Mouse (Mus musculus) right cerebral cortex, postnatal 14 days (tissue): ENCODE measurements at regions not wholly inside any gene's neighbourhood (a gene's known extent, or its start where the extent isn't known, plus 50 kb on each side); places are given as distances from the start of the nearest gene placed in this dataset.

Experiments used
- DNase-seq: peaks from one replicate; pipeline ENCODE4 v3.0.0; 2022

- no peak for DNase-seq
Observed at GRCm38 (mm10) chr10:95085688-95086268, 141.1 kb upstream of the Plxnc1 start.

GRCm38 (mm10) chr10:95083341-95084148, 138.9 kb upstream of the Plxnc1 start:
- no peak for DNase-seq

DNA sequence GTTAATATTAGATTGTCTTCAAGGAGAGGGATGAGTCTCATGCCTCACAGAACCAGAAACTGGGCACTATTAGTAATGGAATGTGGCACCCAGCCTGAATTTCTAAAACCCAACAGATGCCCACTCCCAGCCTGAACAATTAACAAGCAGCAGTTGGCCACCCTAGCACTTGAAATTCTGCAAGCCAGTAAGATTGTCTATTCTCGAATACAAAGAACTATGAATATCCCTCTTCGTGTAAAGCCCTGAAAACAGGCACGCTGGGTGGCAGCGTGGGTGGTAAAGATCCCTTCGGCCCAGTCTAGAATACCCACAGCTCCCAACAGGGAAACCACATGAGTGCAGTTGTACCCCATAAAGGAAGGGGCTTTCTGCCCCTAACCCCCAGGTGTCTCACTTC, 138.0 kb upstream of the Plxnc1 start:
- DNase-seq = peak; percentile 33

- DNase-seq = no peak
Observed at GRCm38 (mm10) chr10:95079979-95080378, 135.3 kb upstream of the Plxnc1 start.

- no peak for DNase-seq
Observed at GRCm38 (mm10) chr10:95076421-95076820, 131.8 kb upstream of the Plxnc1 start.

GRCm38 (mm10) chr10:95075897-95076296, 131.3 kb upstream of the Plxnc1 start:
- DNase-seq = no peak

DNA sequence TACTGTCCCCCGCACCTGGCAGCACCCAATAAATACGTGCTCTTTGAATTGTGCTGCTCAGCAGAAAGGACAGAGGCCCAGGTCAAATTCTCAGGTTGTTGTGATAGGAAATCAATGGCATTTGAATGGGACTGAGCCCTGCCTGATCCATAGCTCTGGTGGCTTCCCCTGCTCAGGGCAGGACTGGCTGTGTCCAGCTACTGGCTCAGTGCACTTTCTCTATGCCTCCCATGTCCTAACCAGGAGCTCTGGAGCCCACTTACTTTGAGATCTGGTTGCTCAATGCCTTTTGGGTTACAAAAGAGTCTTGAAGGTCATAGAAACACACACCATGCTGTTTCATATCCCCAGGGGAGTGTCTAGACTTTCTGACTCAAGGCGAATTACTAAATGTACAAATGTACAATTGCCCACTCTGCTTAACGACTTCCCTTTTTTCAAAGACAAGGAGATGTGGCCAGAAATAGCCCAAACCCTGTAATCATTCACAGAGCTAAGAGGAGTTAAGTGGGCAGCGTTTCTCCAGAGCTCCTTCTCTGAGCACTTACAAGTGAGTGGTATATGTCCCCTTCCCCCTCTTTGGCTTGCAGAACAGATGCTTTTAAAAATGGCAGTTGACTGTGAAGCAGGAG, 130.4 kb upstream of the Plxnc1 start:
- DNase-seq = no peak

DNA sequence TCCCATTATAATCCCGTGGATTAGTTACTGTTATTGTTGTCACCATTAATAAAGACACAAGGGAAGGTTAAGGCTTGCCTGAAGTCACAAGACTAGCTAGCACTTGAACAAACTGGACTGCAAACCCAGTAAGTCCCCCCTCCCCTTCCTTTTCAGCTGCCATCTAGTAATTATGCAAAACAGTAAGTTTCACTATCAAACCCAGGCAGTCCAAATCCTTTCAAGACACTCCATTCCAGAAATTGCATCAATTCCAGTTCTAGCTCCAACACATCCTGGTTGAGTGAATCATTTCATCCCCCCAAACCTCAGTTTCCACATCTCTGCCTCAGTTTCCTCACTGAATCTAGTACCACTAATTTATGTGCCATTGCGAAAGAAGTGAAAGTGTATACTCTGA, 129.7 kb upstream of the Plxnc1 start:
- no peak for DNase-seq

DNA sequence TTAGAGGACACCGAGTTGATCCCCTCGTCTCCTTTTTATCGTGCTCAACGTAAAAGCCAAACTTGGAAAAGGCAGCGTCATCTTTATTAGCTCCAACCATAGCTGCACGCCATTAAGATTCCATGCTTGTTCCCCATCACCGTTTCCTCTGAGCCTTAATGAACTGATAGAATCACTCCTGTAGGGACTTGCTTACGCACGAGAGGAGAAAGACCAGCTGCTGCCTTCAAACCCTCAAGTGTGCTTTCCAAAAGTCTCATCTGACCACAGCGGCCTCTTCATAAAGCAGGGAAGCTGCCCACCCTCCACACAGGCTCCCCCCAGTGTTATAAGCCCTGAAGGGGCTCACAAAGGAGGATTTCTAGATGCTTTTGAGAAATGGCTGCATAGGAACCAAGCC, 123.3 kb upstream of the Plxnc1 start:
- DNase-seq = no peak

GRCm38 (mm10) chr10:95066774-95067173, 122.1 kb upstream of the Plxnc1 start:
- DNase-seq = no peak

- DNase-seq = no peak
Observed at GRCm38 (mm10) chr10:95059486-95060091, 115.0 kb upstream of the Plxnc1 start.

DNA sequence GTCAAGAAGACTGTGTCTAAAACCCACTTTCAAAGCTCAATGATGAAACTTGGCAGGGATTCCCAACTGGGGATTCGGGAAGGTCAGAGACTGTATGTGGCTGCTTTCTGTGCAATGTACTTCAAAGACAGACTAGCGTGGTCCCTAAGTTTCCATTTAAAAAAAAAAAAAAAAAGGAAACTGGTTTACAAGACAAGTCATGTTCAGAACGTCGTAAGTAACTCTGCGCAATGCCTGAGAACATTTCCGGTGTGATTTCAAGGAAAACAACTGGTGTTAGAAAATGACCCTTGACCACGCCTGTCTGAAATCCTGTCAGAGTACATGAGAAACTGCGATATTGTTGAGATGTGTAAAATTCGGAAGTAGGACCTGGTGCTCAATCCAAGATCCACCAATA, 114.4 kb upstream of the Plxnc1 start:
- no peak for DNase-seq

GRCm38 (mm10) chr10:95057051-95057714, 112.5 kb upstream of the Plxnc1 start:
- no peak for DNase-seq

GRCm38 (mm10) chr10:95056541-95056940, 111.9 kb upstream of the Plxnc1 start:
- no peak for DNase-seq

- DNase-seq = no peak
Observed at GRCm38 (mm10) chr10:95054869-95055268, 110.2 kb upstream of the Plxnc1 start.

DNA sequence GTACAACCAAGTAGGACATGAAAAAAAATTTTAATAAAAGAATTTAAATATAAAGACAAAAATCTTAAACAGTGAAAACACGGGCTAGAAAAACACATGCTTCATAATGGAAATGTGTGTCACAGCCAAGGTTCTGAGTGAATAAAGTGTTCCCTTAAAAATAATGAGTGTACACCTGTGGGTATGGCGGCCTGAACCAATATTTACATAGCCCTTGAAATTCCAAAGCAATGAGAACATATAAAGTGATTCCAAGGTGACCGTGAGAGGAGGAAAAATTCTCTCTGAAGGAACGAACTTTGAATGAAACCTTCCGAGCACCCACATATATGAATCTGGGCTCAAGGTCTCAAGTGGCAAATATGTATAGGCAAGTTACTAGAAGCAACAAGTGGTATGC, 104.2 kb upstream of the Plxnc1 start:
- no peak for DNase-seq

DNA sequence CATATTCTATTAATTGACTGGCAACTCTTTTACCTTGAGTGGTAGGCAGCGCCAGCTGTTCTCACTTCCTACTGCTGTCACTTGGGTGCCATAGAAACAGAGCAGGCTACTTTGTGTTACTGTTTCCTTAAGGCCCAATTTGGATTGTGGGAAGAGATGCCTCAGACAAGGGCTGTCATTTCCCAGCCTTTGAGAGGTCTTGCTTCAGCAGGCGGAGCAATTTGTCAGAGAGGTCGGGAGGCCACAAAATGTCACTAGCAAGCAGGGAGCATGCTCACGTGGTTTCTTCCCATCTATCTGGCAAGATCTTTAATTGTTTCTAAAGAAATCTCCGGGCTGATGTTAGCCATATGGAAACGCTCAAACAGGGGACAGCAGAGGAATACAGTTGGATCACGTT, 99.3 kb upstream of the Plxnc1 start:
- no peak for DNase-seq

GRCm38 (mm10) chr10:95040258-95040895, 95.7 kb upstream of the Plxnc1 start:
- no peak for DNase-seq

GRCm38 (mm10) chr10:95036043-95036697, 91.5 kb upstream of the Plxnc1 start:
- DNase-seq = no peak

- DNase-seq = peak; percentile 30
Observed at GRCm38 (mm10) chr10:95035371-95035770, 90.7 kb upstream of the Plxnc1 start.

DNA sequence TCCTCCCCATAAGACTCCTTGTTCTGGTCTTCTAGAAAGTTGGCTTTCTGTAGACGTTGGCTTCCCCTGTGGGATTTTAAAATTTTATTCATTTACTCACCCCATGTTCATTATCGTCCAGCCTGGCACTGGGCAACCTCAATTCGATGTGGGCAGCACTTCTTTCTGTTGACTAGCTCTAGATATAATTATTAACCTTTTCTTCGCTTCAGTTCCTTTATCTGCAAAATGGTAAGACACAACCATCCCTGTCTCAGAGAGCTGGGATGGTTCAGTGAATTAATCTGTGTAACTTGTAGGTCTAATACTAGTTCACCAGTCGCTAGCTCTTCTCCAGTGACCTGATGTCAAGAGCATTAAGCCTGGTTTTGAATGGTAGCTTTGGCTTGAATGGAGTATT, 89.9 kb upstream of the Plxnc1 start:
- DNase-seq = no peak
